Mouse (Mus musculus) intestine, embryonic 14.5 days (tissue): ENCODE results near the gene Gm26657. TPM values are rescaled to one million over a fixed set of nuclear protein-coding genes. Genes with fewer than 3 reads are reported as not detected.

Source experiments
- ATAC-seq: fragments of 200-750 bp; cut with Nextera tagmentation; replicated peaks from 2 replicates; pipeline ENCODE4 v1.8.0; 2017; ENCODE audit warnings: low read depth, moderate number of reproducible peaks, moderate TSS enrichment, moderate library complexity; ENCODE audit not compliant: low FRiP score, low TSS enrichment
- DNase-seq: peaks from one replicate; pipeline ENCODE4 v3.0.0-alpha.2; 2018; ENCODE audit warnings: low spot score
- H3K27ac ChIP-seq: fragments of 300-500 bp; sonication (generic); 2 replicates; pipeline ENCODE4 v1.5.1; 2014; ENCODE audit warnings: low read depth, mild to moderate bottlenecking, control low read depth
- H3K27me3 ChIP-seq: fragments of 300-500 bp; sonication (generic); replicated peaks from 2 replicates; pipeline ENCODE4 v1.6.1; 2014; ENCODE audit warnings: low read length, control low read depth; ENCODE audit not compliant: control insufficient read depth, insufficient read depth
- H3K36me3 ChIP-seq: fragments of 300-500 bp; sonication (generic); 2 replicates; pipeline ENCODE4 v1.6.1; 2014; ENCODE audit warnings: low read length, control low read depth; ENCODE audit not compliant: control insufficient read depth, insufficient read depth
- H3K4me1 ChIP-seq: fragments of 300-500 bp; sonication (generic); replicated peaks from 2 replicates; pipeline ENCODE4 v1.6.1; 2014; ENCODE audit warnings: low read length, control low read depth, mixed read lengths; ENCODE audit not compliant: control insufficient read depth, insufficient read depth
- H3K4me2 ChIP-seq: fragments of 300-500 bp; sonication (generic); 2 replicates; pipeline ENCODE4 v1.6.1; 2014; ENCODE audit warnings: low read length
- H3K4me3 ChIP-seq: fragments of 300-500 bp; sonication (generic); 2 replicates; pipeline ENCODE4 v1.5.1; 2014; ENCODE audit warnings: low read depth, low read length, control low read depth, mixed read lengths
- H3K9ac ChIP-seq: fragments of 300-500 bp; sonication (generic); 2 replicates; pipeline ENCODE4 v1.6.1; 2014; ENCODE audit warnings: mild to moderate bottlenecking, low read length
- H3K9me3 ChIP-seq: fragments of 300-500 bp; sonication (generic); 2 replicates; pipeline ENCODE4 v1.6.1; 2016; ENCODE audit warnings: low read length, control low read depth; ENCODE audit not compliant: control insufficient read depth
- WGBS: fragments of 180-500 bp; shearing (Covaris S2); extraction: QIAGEN DNeasy Blood & Tissue Kit; methylation state at CpG from one replicate; pipeline ENCODE4 v1.1.7; 2014; 5-methylcytosine and 5-hydroxymethylcytosine counted together
- polyA plus RNA-seq: library from polyadenylated mRNA; unstranded; fragments of >200 nt; fragmentation: Nextera tagmentation; extraction: Ambion mirVana; gene quantifications from 2 replicates; pipeline ENCODE4 v1.2.1, GENCODE M21; 2014

The Gm26657 gene
- polyA plus RNA-seq, 1 experiment from 2014 or later: not detected

DNA sequence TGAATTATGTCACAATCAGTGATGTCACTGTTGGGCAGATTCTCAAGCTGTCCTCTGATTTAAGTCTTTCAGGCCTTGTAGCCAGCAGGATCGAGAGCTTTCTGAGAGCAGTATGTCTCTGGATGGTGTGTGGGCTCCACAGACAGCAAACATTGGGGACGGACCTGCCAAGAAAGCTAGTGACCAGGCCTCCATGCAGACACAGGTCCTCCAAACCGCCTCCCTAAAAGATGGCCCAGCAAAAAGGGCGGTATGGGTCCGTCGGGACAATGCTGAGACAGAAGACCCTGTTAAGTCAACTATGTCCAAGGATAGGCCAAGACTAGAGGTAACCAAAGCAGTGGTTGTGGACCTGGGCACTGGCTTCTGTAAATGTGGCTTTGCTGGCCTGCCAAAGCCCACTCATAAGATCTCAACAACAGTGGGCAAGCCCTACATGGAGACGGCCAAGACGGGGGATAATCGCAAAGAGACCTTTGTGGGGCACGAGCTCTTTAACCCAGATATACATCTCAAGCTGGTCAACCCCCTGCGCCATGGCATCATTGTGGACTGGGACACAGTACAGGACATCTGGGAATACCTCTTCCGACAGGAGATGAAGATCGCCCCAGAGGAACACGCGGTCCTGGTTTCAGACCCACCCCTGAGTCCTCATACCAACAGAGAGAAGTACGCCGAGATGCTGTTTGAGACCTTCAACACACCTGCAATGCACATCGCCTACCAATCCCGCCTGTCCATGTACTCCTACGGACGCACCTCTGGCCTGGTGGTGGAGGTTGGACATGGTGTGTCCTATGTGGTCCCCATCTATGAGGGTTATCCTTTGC is 3.7 kb downstream of the Gm26657 start, which contains the start of gene Actl7a:
TSS of gene Actl7a (plus strand) at position 51 of the 833 bp plus-strand sequence.
- Histone ChIP-seq H3K9ac (no peak within 1 kb of the TSS), H3K4me3 (no peak within 1 kb of the TSS), H3K9me3 (no peaks in the 10 kb centered on the region), H3K4me1 (no peaks in the 10 kb centered on the region), H3K27me3 (no peaks in the 10 kb centered on the region), H3K4me2 (no peak within 1 kb of the TSS), H3K27ac (no peak within 1 kb of the TSS), H3K36me3 (peaks cover 34% of the 10 kb centered on the region)
- no peak for DNase-seq
- WGBS: 94% methylated on average over 21 of the region's 21 CpGs
- ATAC-seq: no peak

DNA sequence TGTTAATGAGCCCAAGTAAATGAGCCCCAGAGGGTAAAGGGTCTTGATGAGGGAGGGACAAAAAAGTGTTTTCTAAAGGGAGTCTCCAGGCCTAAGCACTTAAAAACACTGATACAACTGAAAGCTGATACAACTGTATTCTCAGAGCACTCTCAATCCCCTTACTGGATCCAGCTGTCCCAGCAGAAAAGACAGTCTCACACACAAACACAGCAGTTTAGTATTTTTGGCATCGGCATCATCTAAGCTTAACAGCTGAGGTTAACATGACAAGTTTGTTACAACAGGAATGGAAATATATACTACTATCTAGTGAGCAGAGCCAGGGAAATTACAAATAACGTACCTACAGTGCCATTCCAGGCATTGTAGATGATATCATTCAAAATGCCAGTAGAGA is 6.5 kb downstream of the Gm26657 start:
- no peak for DNase-seq
- no peak overlapping the region for H3K27ac ChIP-seq
- ATAC-seq: no peak
- no peak overlapping the region for H3K4me3 ChIP-seq
- peaks cover 61% of the 10 kb centered on the region for H3K36me3 ChIP-seq
- H3K9me3 ChIP-seq: no peaks in the 10 kb centered on the region
- no peak overlapping the region for H3K4me2 ChIP-seq
- no peaks in the 10 kb centered on the region for H3K27me3 ChIP-seq
- H3K4me1 ChIP-seq: no peaks in the 10 kb centered on the region
- WGBS: 91% methylated on average over 2 of the region's 2 CpGs
- no peak overlapping the region for H3K9ac ChIP-seq

DNA sequence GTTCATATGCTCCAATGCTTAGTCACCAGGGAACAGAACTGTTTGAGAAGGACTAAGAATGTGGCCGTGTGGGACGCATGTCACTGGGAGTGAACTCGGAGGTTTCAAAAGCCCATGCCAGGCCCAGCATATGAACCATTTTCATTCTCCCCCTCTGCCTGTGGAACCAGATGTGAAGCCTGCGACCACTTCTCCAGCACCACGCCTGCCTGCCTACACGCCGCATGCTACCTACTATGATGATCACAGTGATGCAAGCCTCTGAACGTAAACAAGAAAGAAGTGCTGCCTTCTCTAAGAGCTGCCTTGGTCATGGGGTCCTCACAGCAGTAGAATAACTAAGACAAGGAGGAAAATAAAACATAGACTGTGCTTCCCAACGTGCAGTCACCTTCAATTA is 7.6 kb downstream of the Gm26657 start:
- H3K27me3 ChIP-seq: no peaks in the 10 kb centered on the region
- H3K27ac ChIP-seq: no peak overlapping the region
- H3K4me3 ChIP-seq: no peak overlapping the region
- H3K36me3 ChIP-seq: peaks cover 69% of the 10 kb centered on the region
- no peak overlapping the region for H3K9ac ChIP-seq
- H3K4me2 ChIP-seq: no peak overlapping the region
- no peaks in the 10 kb centered on the region for H3K4me1 ChIP-seq
- no peaks in the 10 kb centered on the region for H3K9me3 ChIP-seq
- 97% methylated on average over 9 of the region's 9 CpGs for WGBS
- no peak for ATAC-seq
- no peak for DNase-seq

DNA sequence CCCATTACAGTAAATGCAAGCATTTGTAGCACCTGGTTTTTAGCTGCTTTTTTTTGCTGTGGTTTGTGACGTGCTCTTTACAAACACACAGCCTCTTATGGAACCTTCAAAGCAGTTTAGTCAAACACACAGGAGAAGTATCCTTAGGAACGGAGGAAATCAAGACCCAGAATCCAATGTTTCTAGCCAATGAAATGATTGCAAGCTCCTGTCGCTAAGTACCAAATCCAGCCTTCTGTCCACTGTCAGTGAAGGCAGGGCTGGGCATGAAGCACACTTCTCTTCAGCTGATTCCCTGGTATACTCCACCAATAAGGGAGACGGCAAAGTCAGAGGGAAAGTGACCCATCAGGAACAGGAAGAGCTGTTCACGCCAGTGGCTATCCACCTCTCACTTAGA is 16.2 kb downstream of the Gm26657 start:
- ATAC-seq (no peak), DNase-seq (no peak)
- WGBS: 94% methylated on average over 5 of the region's 5 CpGs
- H3K36me3 ChIP-seq: peaks cover 90% of the 10 kb centered on the region
- no peaks in the 10 kb centered on the region for H3K9me3 ChIP-seq
- no peak overlapping the region for H3K9ac ChIP-seq
- no peaks in the 10 kb centered on the region for H3K27me3 ChIP-seq
- H3K27ac ChIP-seq: no peak overlapping the region
- no peaks in the 10 kb centered on the region for H3K4me1 ChIP-seq
- no peak overlapping the region for H3K4me3 ChIP-seq
- H3K4me2 ChIP-seq: no peak overlapping the region

DNA sequence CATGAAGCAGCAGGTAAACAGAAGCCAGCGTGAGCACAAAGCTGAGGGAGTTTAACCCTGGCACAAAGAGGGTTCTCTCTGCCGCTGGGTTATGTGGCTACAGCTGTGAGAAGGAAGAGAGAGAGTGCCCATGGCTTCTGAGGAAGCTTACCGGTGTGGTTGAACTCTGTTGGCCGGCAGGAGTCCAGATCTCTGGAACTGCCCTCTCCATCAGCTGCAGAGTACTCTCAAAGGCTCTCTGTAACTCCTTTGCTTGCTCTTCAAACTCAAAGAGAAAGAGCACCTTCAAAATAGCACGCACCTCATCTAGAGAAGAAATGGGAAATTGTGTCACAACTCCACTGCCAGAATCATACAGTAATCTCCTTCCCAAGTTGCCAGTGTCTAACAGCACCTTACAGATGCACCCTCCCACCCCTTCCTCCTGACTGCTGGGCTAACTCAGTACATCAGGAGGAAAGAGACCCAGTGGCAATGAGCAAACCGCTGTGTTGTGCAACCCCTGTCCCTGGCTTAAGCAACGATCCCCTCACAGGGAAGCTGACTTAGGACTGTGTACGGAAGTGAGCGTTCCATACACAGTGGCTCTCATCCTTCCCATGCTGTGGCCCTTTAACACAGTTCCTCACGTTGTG is 17.2 kb downstream of the Gm26657 start:
- WGBS: 91% methylated on average over 10 of the region's 10 CpGs
- DNase-seq (no peak), ATAC-seq (no peak)
- H3K27me3 ChIP-seq: no peaks in the 10 kb centered on the region
- H3K9ac ChIP-seq: no peak overlapping the region
- H3K27ac ChIP-seq: no peak overlapping the region
- H3K4me2 ChIP-seq: no peak overlapping the region
- no peak overlapping the region for H3K4me3 ChIP-seq
- H3K36me3 ChIP-seq: peaks cover 89% of the 10 kb centered on the region
- H3K9me3 ChIP-seq: no peaks in the 10 kb centered on the region
- H3K4me1 ChIP-seq: no peaks in the 10 kb centered on the region

DNA sequence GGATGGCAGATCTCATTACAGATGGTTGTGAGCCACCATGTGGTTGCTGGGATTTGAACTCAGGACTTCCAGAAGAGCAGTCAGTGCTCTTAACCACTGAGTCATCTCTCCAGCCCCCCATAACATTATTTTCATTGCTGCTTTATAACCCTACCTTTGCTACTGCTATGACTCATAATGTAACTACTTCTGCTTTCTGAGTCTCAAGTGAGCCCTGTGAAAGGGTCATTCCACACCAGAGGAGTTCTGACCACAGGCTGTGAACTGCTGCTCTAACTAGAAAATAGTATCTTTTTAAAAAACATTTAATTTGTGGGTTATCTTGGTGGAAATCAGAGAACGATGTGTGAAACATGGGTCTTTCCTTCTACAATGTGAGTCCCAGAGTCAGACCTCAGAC is 17.8 kb downstream of the Gm26657 start:
- no peak overlapping the region for H3K4me3 ChIP-seq
- DNase-seq: no peak
- 94% methylated on average over 1 of the region's 1 CpGs for WGBS
- H3K27ac ChIP-seq: no peak overlapping the region
- H3K4me2 ChIP-seq: no peak overlapping the region
- no peaks in the 10 kb centered on the region for H3K4me1 ChIP-seq
- ATAC-seq: no peak
- peaks cover 93% of the 10 kb centered on the region for H3K36me3 ChIP-seq
- H3K9ac ChIP-seq: no peak overlapping the region
- H3K27me3 ChIP-seq: no peaks in the 10 kb centered on the region
- H3K9me3 ChIP-seq: no peaks in the 10 kb centered on the region

DNA sequence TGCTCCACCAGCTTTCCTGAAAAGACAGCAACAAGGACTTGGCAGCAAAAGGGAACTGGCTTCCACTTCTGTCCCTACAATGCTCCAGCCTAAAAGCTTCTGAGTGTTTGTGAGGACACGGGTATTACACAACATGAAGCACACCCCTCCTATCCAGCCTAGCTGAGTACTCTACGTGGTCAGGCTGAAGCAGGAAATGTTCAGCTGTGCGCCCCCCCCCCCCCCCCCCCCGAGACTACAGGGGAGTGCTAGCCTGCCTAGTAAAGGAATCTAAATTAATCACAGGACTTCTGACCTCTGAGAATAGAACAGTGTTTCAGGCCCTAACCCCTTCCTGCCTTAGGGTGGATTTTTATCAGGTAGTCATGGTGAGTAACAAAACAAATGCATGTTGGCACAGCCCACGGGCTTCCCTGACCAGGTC is 28.0 kb downstream of the Gm26657 start:
- H3K27ac ChIP-seq: no peak overlapping the region
- H3K4me3 ChIP-seq: no peak overlapping the region
- DNase-seq: no peak
- no peak overlapping the region for H3K4me2 ChIP-seq
- 80% methylated on average over 4 of the region's 5 CpGs for WGBS
- no peaks in the 10 kb centered on the region for H3K27me3 ChIP-seq
- no peak overlapping the region for H3K9ac ChIP-seq
- no peaks in the 10 kb centered on the region for H3K9me3 ChIP-seq
- no peak for ATAC-seq
- no peaks in the 10 kb centered on the region for H3K4me1 ChIP-seq
- H3K36me3 ChIP-seq: peaks cover 98% of the 10 kb centered on the region

DNA sequence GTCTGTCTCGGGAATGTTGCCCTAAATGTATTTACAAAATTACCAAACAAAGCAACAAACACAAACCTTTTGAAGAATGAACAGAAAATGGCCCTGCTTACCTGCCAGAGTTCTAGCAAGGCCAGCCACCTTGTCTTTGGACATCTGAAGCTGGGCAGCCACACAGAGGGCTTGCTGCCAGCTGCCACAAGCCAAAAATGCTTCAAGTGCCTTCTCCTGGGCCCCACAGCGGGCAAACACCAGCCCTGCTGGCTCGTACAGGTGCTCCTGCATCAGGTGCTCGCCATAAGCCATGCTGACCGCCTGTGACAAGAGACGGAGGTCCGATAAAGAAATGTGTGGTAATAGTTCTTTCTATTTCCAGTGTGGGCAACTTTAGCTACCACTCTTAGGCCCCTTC is 29.0 kb downstream of the Gm26657 start:
- no peak overlapping the region for H3K9ac ChIP-seq
- no peak for ATAC-seq

More for the DNA sequence above, 29.0 kb downstream of the Gm26657 start:
- Histone ChIP-seq H3K27me3 (no peaks in the 10 kb centered on the region), H3K4me1 (no peaks in the 10 kb centered on the region), H3K4me2 (no peak overlapping the region), H3K36me3 (peaks cover 98% of the 10 kb centered on the region), H3K9me3 (no peaks in the 10 kb centered on the region), H3K27ac (no peak overlapping the region), H3K4me3 (no peak overlapping the region)
- DNase-seq: no peak
- 92% methylated on average over 7 of the region's 7 CpGs for WGBS
